Mouse (Mus musculus): ENCODE measurements around the gene Crtam. TPM values are rescaled to one million over a fixed set of nuclear protein-coding genes. Genes with fewer than 3 reads are reported as not detected.

The Crtam gene
- polyA plus RNA-seq, 1 experiment: not detected

DNA sequence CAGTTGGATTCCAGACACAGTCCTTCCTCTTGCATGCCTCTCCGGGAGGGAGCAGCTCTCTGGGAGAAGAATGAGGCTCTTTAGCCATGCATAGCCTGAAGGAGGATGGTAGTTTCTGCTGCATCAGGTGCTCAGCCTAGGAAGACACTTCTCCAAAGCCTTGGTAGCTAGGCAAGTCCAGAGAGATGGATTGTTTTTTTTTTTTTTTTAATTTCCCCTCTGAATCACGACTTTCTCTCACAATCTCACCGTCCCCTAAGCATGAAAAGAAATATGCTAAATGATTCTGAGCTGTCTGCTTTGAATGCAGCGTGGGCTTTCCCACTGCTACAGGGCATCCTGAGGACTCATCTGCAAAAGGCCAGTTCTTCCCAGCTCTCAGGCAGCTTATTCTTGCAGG, 10.1 kb upstream of the Crtam start:
- Histone ChIP-seq H3K4me3 (replicated peaks) (no peak overlapping the region), H3K36me3 (ENCODE audit: control insufficient read depth) (no peaks in the 10 kb centered on the region), H3K9me3 (ENCODE audit: control insufficient read depth, low read length) (no peaks in the 10 kb centered on the region), H3K27me3 (ENCODE audit: control insufficient read depth) (no peaks in the 10 kb centered on the region), H3K4me1 (ENCODE audit: control insufficient read depth) (no peaks in the 10 kb centered on the region)
- TF ChIP-seq TAL1 (IDR thresholded peaks at IDR 0.05; ENCODE audit: low read length) (no peak), GATA1 (IDR thresholded peaks at IDR 0.05; ENCODE audit: low read length) (no peak)

DNA sequence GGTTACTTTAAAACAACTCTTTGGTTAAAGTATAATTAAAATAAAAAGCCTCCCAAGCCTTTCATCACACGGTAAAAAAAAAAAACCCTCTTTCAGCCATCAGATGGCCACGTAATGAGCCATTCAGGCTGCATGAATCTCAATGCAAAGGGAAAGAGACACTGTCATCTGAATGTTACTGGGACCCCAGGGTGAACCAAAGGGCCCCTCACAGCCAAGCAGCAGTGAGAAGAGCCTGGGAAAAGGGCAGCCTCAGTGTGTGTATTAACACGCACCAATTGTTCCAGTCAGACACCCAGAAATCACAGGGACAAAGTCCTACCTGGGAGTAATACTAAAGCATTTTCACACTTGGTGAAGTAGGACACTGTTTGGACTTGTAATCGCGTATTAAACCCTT, 8.0 kb upstream of the Crtam start:
- no peaks in the 10 kb centered on the region for H3K27me3 ChIP-seq (ENCODE audit: control insufficient read depth)
- H3K36me3 ChIP-seq (ENCODE audit: control insufficient read depth): no peaks in the 10 kb centered on the region
- no peaks in the 10 kb centered on the region for H3K4me1 ChIP-seq (ENCODE audit: control insufficient read depth)
- no peak overlapping the region for H3K4me3 ChIP-seq (replicated peaks)
- no peaks in the 10 kb centered on the region for H3K9me3 ChIP-seq (ENCODE audit: control insufficient read depth, low read length)
- no peak for TF ChIP-seq GATA1 (IDR thresholded peaks at IDR 0.05; ENCODE audit: low read length)
- no peak for TF ChIP-seq TAL1 (IDR thresholded peaks at IDR 0.05; ENCODE audit: low read length)

DNA sequence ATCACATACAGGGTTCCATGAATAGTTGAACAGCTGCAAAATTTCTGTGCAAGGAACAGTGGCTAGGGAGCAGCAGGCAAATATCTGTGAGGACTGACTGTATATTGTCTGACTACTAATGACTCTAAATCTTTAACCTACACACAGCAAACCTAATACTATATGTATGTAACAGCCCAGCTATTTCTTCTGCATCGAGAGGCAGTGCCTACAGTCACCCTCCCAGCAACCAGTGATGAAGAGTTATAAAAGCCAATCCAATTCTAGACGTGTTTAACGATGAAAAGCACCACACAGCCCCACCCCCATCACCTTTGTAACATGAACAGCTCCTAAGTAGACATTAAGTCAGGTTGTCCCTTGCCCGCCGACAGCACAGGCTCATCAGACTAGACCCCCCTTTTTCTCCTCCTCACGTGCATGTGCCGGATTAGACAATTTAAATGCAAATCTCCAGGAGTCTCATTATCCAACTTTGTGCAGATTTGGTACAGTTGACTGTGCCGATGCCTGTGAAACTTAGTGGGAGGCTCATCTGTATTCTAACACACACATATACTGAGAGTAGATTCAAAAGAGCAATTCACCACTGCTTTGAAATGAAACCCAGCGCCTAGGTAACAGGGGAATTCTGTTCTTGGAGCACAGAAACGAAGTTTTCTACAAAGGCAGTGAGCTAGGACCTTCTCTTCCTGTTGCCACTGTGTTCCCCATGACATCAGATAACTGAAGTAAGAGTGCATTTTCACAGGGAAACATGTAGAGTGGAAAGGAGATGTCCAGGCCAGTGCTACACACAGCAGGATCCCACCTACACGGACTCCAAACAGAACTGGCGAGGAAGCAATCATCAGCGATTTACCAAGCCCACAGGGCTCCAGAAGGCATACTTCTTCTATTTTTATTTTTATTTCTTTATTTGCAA, 7.3 kb upstream of the Crtam start:
- Histone ChIP-seq H3K9me3 (ENCODE audit: control insufficient read depth, low read length) (no peaks in the 10 kb centered on the region), H3K4me3 (replicated peaks) (no peak overlapping the region), H3K27me3 (ENCODE audit: control insufficient read depth) (no peaks in the 10 kb centered on the region), H3K36me3 (ENCODE audit: control insufficient read depth) (no peaks in the 10 kb centered on the region), H3K4me1 (ENCODE audit: control insufficient read depth) (no peaks in the 10 kb centered on the region)
- TF ChIP-seq TAL1 (IDR thresholded peaks at IDR 0.05; ENCODE audit: low read length) (no peak), GATA1 (IDR thresholded peaks at IDR 0.05; ENCODE audit: low read length) (no peak)

DNA sequence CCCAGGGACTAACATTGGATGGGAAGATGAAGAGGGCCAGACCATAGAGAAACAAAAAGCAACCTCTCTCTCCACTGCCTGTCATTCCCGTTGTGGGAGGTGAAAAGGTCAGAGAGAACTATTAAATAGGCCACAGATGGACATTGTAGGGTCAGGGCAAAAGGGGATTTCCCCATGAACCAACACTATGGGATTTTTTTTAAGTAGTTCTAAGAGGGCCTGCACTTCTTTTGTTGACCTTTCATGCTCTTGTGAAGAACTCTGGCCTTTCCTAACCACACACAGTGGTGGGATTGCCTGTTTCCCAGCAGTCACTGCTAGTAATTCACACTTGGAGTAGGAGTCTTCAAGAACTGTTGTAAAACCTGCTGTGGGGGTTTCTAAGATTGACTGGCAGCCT, 3.4 kb upstream of the Crtam start:
- Histone ChIP-seq H3K4me3 (replicated peaks) (no peak overlapping the region), H3K4me1 (ENCODE audit: control insufficient read depth) (no peaks in the 10 kb centered on the region), H3K27me3 (ENCODE audit: control insufficient read depth) (no peaks in the 10 kb centered on the region)

DNA sequence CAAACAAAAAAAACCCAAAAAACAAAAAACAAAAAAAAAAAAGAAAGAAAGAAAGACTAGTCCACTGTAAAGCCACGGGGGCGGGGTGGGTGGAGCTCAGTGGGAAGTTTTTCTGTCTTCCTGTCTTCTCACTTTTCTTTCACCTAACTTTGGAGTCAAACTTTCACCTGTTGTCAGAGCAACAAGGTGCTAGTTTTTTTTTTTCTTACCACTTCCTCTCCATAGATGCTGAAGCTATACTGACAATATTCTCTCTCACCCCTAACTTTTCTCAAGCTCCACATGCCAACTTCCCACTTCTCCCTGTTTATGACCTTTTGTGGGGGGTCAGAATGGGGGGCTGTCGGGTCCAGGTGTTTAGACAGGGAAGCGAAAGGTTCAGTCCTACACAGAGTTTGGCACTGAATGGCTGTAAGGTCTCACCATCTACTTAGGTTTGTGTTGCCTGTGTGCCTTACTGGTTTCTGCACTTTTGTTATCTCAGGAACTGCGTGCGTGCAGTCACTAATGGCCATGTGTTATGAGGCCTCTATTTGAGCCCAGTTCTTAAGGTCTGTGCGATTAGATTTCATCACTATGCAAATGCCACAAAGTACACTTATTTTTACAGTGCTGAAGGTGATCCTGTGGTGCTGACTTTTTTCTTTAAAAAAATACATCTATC, 7.2 kb downstream of the Crtam start:
- Histone ChIP-seq H3K9me3 (ENCODE audit: control insufficient read depth, low read length) (no peaks in the 10 kb centered on the region), H3K4me3 (replicated peaks) (no peak overlapping the region)
- TF ChIP-seq GATA1 (IDR thresholded peaks at IDR 0.05; ENCODE audit: low read length) (no peak), TAL1 (IDR thresholded peaks at IDR 0.05; ENCODE audit: low read length) (no peak)

More for the DNA sequence above, 3.4 kb upstream of the Crtam start:
- no peak for TF ChIP-seq TAL1 (IDR thresholded peaks at IDR 0.05; ENCODE audit: low read length)
- TF ChIP-seq GATA1 (IDR thresholded peaks at IDR 0.05; ENCODE audit: low read length): no peak
- no peaks in the 10 kb centered on the region for H3K36me3 ChIP-seq (ENCODE audit: control insufficient read depth)
- no peaks in the 10 kb centered on the region for H3K9me3 ChIP-seq (ENCODE audit: control insufficient read depth, low read length)

DNA sequence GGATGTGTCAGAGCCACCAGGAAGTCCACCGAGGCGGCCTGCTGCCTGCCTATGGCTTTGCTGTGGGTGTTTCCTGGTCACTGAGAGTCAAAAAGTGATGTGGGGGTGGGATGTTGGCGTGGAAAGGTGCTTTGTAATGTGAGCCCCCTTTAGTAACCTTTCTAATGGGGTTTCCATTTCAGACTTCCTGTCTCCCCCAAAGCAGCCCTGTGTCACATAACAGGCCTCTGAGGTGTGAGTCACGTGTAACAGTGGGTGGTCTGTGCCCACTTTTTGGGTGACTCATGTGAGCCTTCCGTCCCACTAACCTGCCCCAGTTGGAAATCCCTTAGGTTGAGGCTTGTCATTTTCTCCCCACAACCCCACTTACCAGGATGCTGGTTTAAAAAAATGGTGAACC, 10.4 kb downstream of the Crtam start:
- Histone ChIP-seq H3K4me1 (ENCODE audit: control insufficient read depth) (peaks cover 3% of the 10 kb centered on the region; the same call in 1 of the 2 replicates), H3K27me3 (ENCODE audit: control insufficient read depth) (no peaks in the 10 kb centered on the region), H3K9me3 (ENCODE audit: control insufficient read depth, low read length) (no peaks in the 10 kb centered on the region), H3K4me3 (replicated peaks) (no peak overlapping the region), H3K36me3 (ENCODE audit: control insufficient read depth) (no peaks in the 10 kb centered on the region)
- TF ChIP-seq TAL1 (IDR thresholded peaks at IDR 0.05; ENCODE audit: low read length) (no peak), GATA1 (IDR thresholded peaks at IDR 0.05; ENCODE audit: low read length) (no peak)

More for the DNA sequence above, 7.2 kb downstream of the Crtam start:
- H3K36me3 ChIP-seq (ENCODE audit: control insufficient read depth): no peaks in the 10 kb centered on the region
- H3K4me1 ChIP-seq (ENCODE audit: control insufficient read depth): peaks cover 3% of the 10 kb centered on the region; the same call in 1 of the 2 replicates
- no peaks in the 10 kb centered on the region for H3K27me3 ChIP-seq (ENCODE audit: control insufficient read depth)

DNA sequence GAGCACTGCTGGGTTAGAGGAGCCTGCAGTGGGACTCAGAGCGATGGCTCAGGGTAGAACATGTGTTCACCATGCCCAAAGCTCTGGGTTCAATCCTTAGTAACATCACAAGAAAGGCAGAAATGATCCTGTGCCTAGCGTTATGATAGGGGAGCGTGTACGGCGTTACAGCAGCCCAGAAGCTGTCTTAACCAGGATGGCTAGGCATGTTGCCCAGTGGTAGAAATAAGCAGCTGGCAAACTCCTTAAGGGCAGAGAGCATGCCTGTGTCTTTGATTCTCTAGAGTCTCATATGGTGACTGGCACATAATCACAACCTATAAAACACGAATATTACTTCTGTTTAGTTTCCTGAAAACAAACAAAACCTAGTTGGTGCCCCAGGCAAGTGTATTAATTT, 12.9 kb downstream of the Crtam start:
- Histone ChIP-seq H3K36me3 (ENCODE audit: control insufficient read depth) (no peaks in the 10 kb centered on the region), H3K9me3 (ENCODE audit: control insufficient read depth, low read length) (no peaks in the 10 kb centered on the region), H3K27me3 (ENCODE audit: control insufficient read depth) (no peaks in the 10 kb centered on the region), H3K4me1 (ENCODE audit: control insufficient read depth) (no peaks in the 10 kb centered on the region), H3K4me3 (replicated peaks) (no peak overlapping the region)
- no peak for TF ChIP-seq TAL1 (IDR thresholded peaks at IDR 0.05; ENCODE audit: low read length)
- TF ChIP-seq GATA1 (IDR thresholded peaks at IDR 0.05; ENCODE audit: low read length): no peak

- TF ChIP-seq GATA1 (IDR thresholded peaks at IDR 0.05; ENCODE audit: low read length) (no peak), TAL1 (IDR thresholded peaks at IDR 0.05; ENCODE audit: low read length) (no peak)
- Histone ChIP-seq H3K4me1 (ENCODE audit: control insufficient read depth) (no peaks in the 10 kb centered on the region), H3K4me3 (replicated peaks) (no peak overlapping the region), H3K27me3 (ENCODE audit: control insufficient read depth) (no peaks in the 10 kb centered on the region), H3K36me3 (ENCODE audit: control insufficient read depth) (no peaks in the 10 kb centered on the region), H3K9me3 (ENCODE audit: control insufficient read depth, low read length) (no peaks in the 10 kb centered on the region)
Measured at GRCm38 (mm10) chr9:40989940-40990588, 14.4 kb downstream of the Crtam start.

DNA sequence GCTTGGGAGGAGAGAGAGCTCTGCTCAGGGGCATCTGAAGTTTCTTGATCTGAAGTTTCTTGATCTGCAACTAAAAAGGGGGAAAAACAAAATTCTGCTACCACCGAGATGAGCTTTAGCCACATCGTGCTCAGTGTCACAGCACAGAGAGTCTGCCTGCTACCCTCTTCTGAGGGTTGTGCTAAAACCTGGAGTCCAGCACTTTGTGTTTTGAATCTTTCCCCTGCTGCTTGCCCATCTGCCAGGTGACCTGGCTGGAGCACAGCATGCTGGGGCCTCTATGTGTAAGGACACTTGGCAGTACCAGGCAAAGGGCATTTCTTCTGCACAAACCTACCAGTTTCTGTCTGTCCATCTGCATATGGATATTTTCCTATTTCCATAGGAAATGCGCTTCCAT, 20.1 kb downstream of the Crtam start:
- Histone ChIP-seq H3K9me3 (ENCODE audit: control insufficient read depth, low read length) (no peaks in the 10 kb centered on the region), H3K27me3 (ENCODE audit: control insufficient read depth) (peaks cover 3% of the 10 kb centered on the region; the same call in 1 of the 2 replicates), H3K4me1 (ENCODE audit: control insufficient read depth) (no peaks in the 10 kb centered on the region), H3K36me3 (ENCODE audit: control insufficient read depth) (no peaks in the 10 kb centered on the region), H3K4me3 (replicated peaks) (no peak overlapping the region)
- TF ChIP-seq TAL1 (IDR thresholded peaks at IDR 0.05; ENCODE audit: low read length): no peak
- no peak for TF ChIP-seq GATA1 (IDR thresholded peaks at IDR 0.05; ENCODE audit: low read length)
